Mouse (Mus musculus): ENCODE measurements around the gene Il20ra. TPM values are rescaled to one million over a fixed set of nuclear protein-coding genes. Genes with fewer than 3 reads are reported as not detected.

The Il20ra gene
- total and polyA plus RNA-seq, 3 experiments = 0.22 TPM; not detected in 2

GRCm38 (mm10) chr10:19779092-19779491 is 66.7 kb downstream of the Il20ra start:
- no peak for ATAC-seq (ENCODE audit: extremely low read depth, insufficient number of reproducible peaks, low FRiP score, poor library complexity, severe bottlenecking)

GRCm38 (mm10) chr10:19781365-19781764 is 69.0 kb downstream of the Il20ra start:
- no peak overlapping the region for H3K4me3 ChIP-seq (ENCODE audit: low read depth, low read length)
- ATAC-seq (ENCODE audit: extremely low read depth, insufficient number of reproducible peaks, low FRiP score, poor library complexity, severe bottlenecking) (no peak), DNase-seq (ENCODE audit: low spot score) (no peak)
- TF ChIP-seq TAL1 (conservative IDR thresholded peaks at IDR 0.05; ENCODE audit: low read depth, low read length) = no peak
- no peaks in the 10 kb centered on the region for H3K4me1 ChIP-seq (ENCODE audit: insufficient read depth, low read depth, low read length)
- no peaks in the 10 kb centered on the region for H3K36me3 ChIP-seq (replicated peaks)
- H3K27me3 ChIP-seq (ENCODE audit: insufficient read depth, low read length) = peaks cover 5% of the 10 kb centered on the region; the same call in 1 of the 2 replicates
- H3K9me3 ChIP-seq (replicated peaks) = no peaks in the 10 kb centered on the region

More at GRCm38 (mm10) chr10:19779092-19779491, 66.7 kb downstream of the Il20ra start:
- Histone ChIP-seq H3K36me3 (replicated peaks) (no peaks in the 10 kb centered on the region), H3K27me3 (ENCODE audit: insufficient read depth, low read length) (peaks cover 5% of the 10 kb centered on the region; the same call in 1 of the 2 replicates), H3K4me1 (ENCODE audit: insufficient read depth, low read depth, low read length) (no peaks in the 10 kb centered on the region), H3K9me3 (replicated peaks) (no peaks in the 10 kb centered on the region), H3K4me3 (ENCODE audit: low read depth, low read length) (no peak overlapping the region)
- TF ChIP-seq CTCF (IDR thresholded peaks at IDR 0.05; ENCODE audit: low read depth, low read length) (no peak), TAL1 (conservative IDR thresholded peaks at IDR 0.05; ENCODE audit: low read depth, low read length) (no peak), GATA2 (IDR thresholded peaks at IDR 0.05; ENCODE audit: borderline replicate concordance, low read depth, low read length) (no peak), GATA1 (IDR thresholded peaks at IDR 0.05; ENCODE audit: borderline replicate concordance, low read length) (no peak), POLR2AphosphoS5 (IDR thresholded peaks at IDR 0.05; ENCODE audit: insufficient replicate concordance, low read depth, low read length) (no peak)
- no peak for DNase-seq (ENCODE audit: low spot score)

- H3K4me1 ChIP-seq (ENCODE audit: insufficient read depth, low read depth, low read length) = no peaks in the 10 kb centered on the region
- DNase-seq (ENCODE audit: low spot score) (no peak), ATAC-seq (ENCODE audit: extremely low read depth, insufficient number of reproducible peaks, low FRiP score, poor library complexity, severe bottlenecking) (no peak)
- TF ChIP-seq TAL1 (conservative IDR thresholded peaks at IDR 0.05; ENCODE audit: low read depth, low read length) (no peak), CTCF (IDR thresholded peaks at IDR 0.05; ENCODE audit: low read depth, low read length) (no peak), GATA2 (IDR thresholded peaks at IDR 0.05; ENCODE audit: borderline replicate concordance, low read depth, low read length) (no peak), POLR2AphosphoS5 (IDR thresholded peaks at IDR 0.05; ENCODE audit: insufficient replicate concordance, low read depth, low read length) (no peak), GATA1 (IDR thresholded peaks at IDR 0.05; ENCODE audit: borderline replicate concordance, low read length) (no peak)
- H3K36me3 ChIP-seq (replicated peaks) = no peaks in the 10 kb centered on the region
- H3K27me3 ChIP-seq (ENCODE audit: insufficient read depth, low read length) = no peaks in the 10 kb centered on the region
- H3K4me3 ChIP-seq (ENCODE audit: low read depth, low read length) = no peak overlapping the region
- peaks cover 2% of the 10 kb centered on the region for H3K9me3 ChIP-seq (replicated peaks)
Measured at GRCm38 (mm10) chr10:19794996-19795395, 82.6 kb downstream of the Il20ra start.

- no peak for TF ChIP-seq GATA1 (IDR thresholded peaks at IDR 0.05; ENCODE audit: borderline replicate concordance, low read length)
- no peak for TF ChIP-seq TAL1 (conservative IDR thresholded peaks at IDR 0.05; ENCODE audit: low read depth, low read length)
- TF ChIP-seq POLR2AphosphoS5 (IDR thresholded peaks at IDR 0.05; ENCODE audit: insufficient replicate concordance, low read depth, low read length) = no peak
- TF ChIP-seq CTCF (IDR thresholded peaks at IDR 0.05; ENCODE audit: low read depth, low read length) = no peak
- TF ChIP-seq GATA2 (IDR thresholded peaks at IDR 0.05; ENCODE audit: borderline replicate concordance, low read depth, low read length) = no peak
- H3K36me3 ChIP-seq (replicated peaks) = no peaks in the 10 kb centered on the region
- peaks cover 3% of the 10 kb centered on the region; the same call in 1 of the 2 replicates for H3K27me3 ChIP-seq (ENCODE audit: insufficient read depth, low read length)
- ATAC-seq (ENCODE audit: extremely low read depth, insufficient number of reproducible peaks, low FRiP score, poor library complexity, severe bottlenecking) (no peak), DNase-seq (ENCODE audit: low spot score) (peak; percentile 5)
- H3K4me1 ChIP-seq (ENCODE audit: insufficient read depth, low read depth, low read length) = peaks cover 4% of the 10 kb centered on the region; the same call in 1 of the 2 replicates
- peaks cover 2% of the 10 kb centered on the region for H3K9me3 ChIP-seq (replicated peaks)
- no peak overlapping the region for H3K4me3 ChIP-seq (ENCODE audit: low read depth, low read length)
Measured at GRCm38 (mm10) chr10:19802958-19803357, 90.6 kb downstream of the Il20ra start.

GRCm38 (mm10) chr10:19804763-19805162 is 92.4 kb downstream of the Il20ra start:
- ATAC-seq (ENCODE audit: extremely low read depth, insufficient number of reproducible peaks, low FRiP score, poor library complexity, severe bottlenecking) (no peak), DNase-seq (ENCODE audit: low spot score) (no peak)
- no peaks in the 10 kb centered on the region for H3K36me3 ChIP-seq (replicated peaks)
- H3K4me1 ChIP-seq (ENCODE audit: insufficient read depth, low read depth, low read length) = peaks cover 4% of the 10 kb centered on the region; the same call in 1 of the 2 replicates
- no peak overlapping the region for H3K4me3 ChIP-seq (ENCODE audit: low read depth, low read length)
- peaks cover 3% of the 10 kb centered on the region; the same call in 1 of the 2 replicates for H3K27me3 ChIP-seq (ENCODE audit: insufficient read depth, low read length)
- TF ChIP-seq CTCF (IDR thresholded peaks at IDR 0.05; ENCODE audit: low read depth, low read length) = no peak
- H3K9me3 ChIP-seq (replicated peaks) = no peaks in the 10 kb centered on the region

Other genes starting within 250 kb of the Il20ra start
- gene Ifngr1, start 120.6 kb upstream of the Il20ra start, total RNA-seq (2014; fragmentation: Nextera tagmentation) = 37.9 and 40.3 TPM in 2 replicates
- 25.2 and 26.3 TPM in 2 replicates for gene Ifngr1, start 120.6 kb upstream of the Il20ra start, total RNA-seq (2017)
- gene Ifngr1, start 120.6 kb upstream of the Il20ra start, polyA plus RNA-seq (2012) = 1.3 and 2.2 TPM in 2 replicates
- not detected in 2 replicates for gene Il22ra2, start 90.6 kb upstream of the Il20ra start, total RNA-seq (2014; fragmentation: Nextera tagmentation)
- 0.06 and 0.22 TPM in 2 replicates for gene Il22ra2, start 90.6 kb upstream of the Il20ra start, total RNA-seq (2017)
- gene Il22ra2, start 90.6 kb upstream of the Il20ra start, polyA plus RNA-seq (2012) = not detected in 2 replicates
- not detected in 2 replicates for gene Slc35d3, start 138.9 kb downstream of the Il20ra start, total RNA-seq (2014; fragmentation: Nextera tagmentation)
- gene Slc35d3, start 138.9 kb downstream of the Il20ra start, total RNA-seq (2017) = 0.22 TPM in 1 of 2 replicates, not detected in the other
- gene Slc35d3, start 138.9 kb downstream of the Il20ra start, polyA plus RNA-seq (2012) = 0.03 TPM in 1 of 2 replicates, not detected in the other
- 16.5 and 30.3 TPM in 2 replicates for gene Pex7, start 195.1 kb downstream of the Il20ra start, total RNA-seq (2014; fragmentation: Nextera tagmentation)
- 38.3 and 45.9 TPM in 2 replicates for gene Pex7, start 195.1 kb downstream of the Il20ra start, total RNA-seq (2017)
- 14.7 and 15.6 TPM in 2 replicates for gene Pex7, start 195.1 kb downstream of the Il20ra start, polyA plus RNA-seq (2012)
- gene Map3k5, start 221.9 kb downstream of the Il20ra start, total RNA-seq (2014; fragmentation: Nextera tagmentation) = 0.24 and 1.3 TPM in 2 replicates
- gene Map3k5, start 221.9 kb downstream of the Il20ra start, total RNA-seq (2017) = 1.3 and 1.4 TPM in 2 replicates
- 0.13 and 0.18 TPM in 2 replicates for gene Map3k5, start 221.9 kb downstream of the Il20ra start, polyA plus RNA-seq (2012)